Mouse (Mus musculus): ENCODE measurements around the gene Fscn2.

- no peak for TF ChIP-seq POLR2A (IDR thresholded peaks at IDR 0.05; ENCODE audit: low read depth, low read length)
- no peak for TF ChIP-seq CTCF (IDR thresholded peaks at IDR 0.05; ENCODE audit: extremely low read depth, insufficient read depth, insufficient read length, insufficient replicate concordance)
Observed at GRCm38 (mm10) chr11:120395661-120396060, 34.3 kb downstream of the Fscn2 start.
